Mouse (Mus musculus): Measurements from ENCODE around the gene Mndal. TPM values are rescaled to one million over a fixed set of nuclear protein-coding genes. Genes with fewer than 3 reads are reported as not detected.
"Not testable (repeated sequence)": the region's sequence is repeated elsewhere in the genome, so short reads cannot be mapped to it uniquely, and the experiment has no call there.

Gene Mndal
- total and polyA plus RNA-seq, 2 experiments from 2014 or later = 0.27 to 1.5 TPM

DNA sequence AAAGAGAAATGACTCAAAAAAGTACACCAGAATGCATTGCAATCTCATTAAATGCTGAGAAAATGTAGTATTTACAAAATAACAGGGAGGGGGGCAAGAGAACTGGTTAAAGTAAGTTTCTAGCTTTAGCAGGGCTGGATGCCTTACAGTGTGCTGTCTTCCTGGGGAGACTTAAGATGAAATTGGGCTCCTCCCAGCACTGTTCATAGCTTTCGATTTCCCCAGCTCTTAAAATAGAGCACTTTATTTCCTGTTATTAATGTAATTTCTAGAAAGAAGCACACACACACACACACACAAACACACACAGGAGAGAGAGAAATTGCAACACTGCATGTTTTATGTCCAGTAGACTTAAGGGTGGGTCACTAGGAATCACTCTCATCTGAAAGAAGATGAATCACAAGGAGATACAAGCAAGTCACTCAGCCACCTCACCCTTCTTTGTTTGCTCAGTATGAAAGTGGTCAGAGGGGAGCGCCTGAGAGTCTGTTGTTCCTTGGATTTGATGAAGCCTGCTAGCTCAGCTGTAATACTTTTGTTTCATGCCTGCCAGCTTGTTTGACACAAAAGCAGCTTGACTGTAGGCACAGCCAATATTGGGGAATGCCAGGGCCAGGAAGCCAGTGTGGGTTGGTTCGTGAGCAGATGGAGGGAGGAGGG, 62.2 kb downstream of the Mndal start:
- peak; percentile 54; the same call in 1 of the 2 replicates for ATAC-seq (ENCODE audit: low FRiP score)
- not testable (repeated sequence) for H3K36me3 ChIP-seq (ENCODE audit: insufficient read depth, low read length); H3K27ac ChIP-seq (ENCODE audit: low read depth, low read length); H3K27me3 ChIP-seq (ENCODE audit: insufficient read depth, low read length); H3K9me3 ChIP-seq (ENCODE audit: low read length); H3K4me1 ChIP-seq (ENCODE audit: insufficient read depth, low read length); H3K4me3 ChIP-seq (ENCODE audit: low read depth, low read length); H3K4me2 ChIP-seq (ENCODE audit: low read depth, low read length, poor library complexity, severe bottlenecking); H3K9ac ChIP-seq (replicated peaks; ENCODE audit: low read length, poor library complexity, severe bottlenecking)
- 59% methylated on average over 3 of the region's 3 CpGs for WGBS
- DNase-seq (ENCODE audit: low spot score) = peak; percentile 52

DNA sequence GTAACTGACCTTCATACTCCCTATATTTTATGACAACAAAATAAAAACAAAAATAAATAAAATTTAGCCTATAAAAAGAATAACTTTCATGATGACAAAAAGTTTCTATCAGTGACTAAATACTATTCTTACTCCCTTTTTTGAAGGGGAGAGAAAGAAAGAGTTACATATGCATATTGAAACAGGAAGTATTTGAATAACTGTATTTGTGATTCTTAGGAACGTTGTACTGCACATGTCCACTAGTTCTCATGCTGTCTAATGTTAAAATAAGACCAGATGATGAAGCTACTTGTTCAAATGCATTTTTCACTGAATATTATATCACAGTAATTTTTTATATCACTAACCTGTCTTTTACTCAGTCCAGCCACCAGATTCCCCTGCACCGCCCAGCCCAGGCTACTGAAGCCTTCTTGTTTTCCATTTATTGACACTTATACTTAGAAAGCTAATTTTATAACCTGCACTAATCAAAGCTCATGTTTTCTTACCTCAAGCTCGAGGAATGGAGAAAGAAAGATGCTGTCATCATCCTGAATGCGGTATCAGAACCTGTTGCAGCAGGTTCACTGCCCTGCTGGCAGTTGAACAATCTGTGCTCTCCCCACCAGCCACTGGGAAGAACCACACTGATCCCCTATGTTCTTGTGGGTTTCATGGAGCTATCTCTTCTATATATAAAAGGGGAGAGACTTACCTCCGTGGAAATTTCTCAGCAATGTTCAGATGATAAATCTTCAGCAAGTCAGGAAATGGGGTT, 62.9 kb downstream of the Mndal start:
- H3K27ac ChIP-seq (ENCODE audit: low read depth, low read length); H3K36me3 ChIP-seq (ENCODE audit: insufficient read depth, low read length); H3K4me3 ChIP-seq (ENCODE audit: low read depth, low read length); H3K27me3 ChIP-seq (ENCODE audit: insufficient read depth, low read length); H3K9ac ChIP-seq (replicated peaks; ENCODE audit: low read length, poor library complexity, severe bottlenecking); DNase-seq (ENCODE audit: low spot score); H3K4me1 ChIP-seq (ENCODE audit: insufficient read depth, low read length); ATAC-seq (ENCODE audit: low FRiP score); H3K9me3 ChIP-seq (ENCODE audit: low read length); H3K4me2 ChIP-seq (ENCODE audit: low read depth, low read length, poor library complexity, severe bottlenecking): not testable (repeated sequence)
- WGBS = 82% methylated on average over 5 of the region's 5 CpGs

DNA sequence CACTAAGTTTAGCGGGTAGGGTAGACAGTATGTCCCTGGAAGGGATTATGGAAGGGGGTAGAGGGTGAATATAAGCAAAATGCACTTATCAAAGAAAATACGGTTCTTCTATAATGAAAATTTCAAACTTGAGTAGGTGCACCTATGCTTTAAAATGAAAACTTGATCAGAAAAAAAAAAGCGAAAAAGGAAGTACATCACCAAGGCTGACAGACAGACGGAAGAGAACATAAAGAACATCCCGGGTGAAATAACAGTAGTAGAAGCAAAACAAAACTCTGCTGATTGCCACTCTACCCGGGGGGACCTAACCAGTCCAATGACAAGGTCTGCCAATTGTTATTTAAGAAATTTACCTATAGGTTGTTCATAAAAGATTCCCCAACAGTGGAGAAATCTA, 64.0 kb downstream of the Mndal start:
- not testable (repeated sequence) for H3K36me3 ChIP-seq (ENCODE audit: insufficient read depth, low read length); H3K9me3 ChIP-seq (ENCODE audit: low read length); ATAC-seq (ENCODE audit: low FRiP score); H3K4me1 ChIP-seq (ENCODE audit: insufficient read depth, low read length); H3K4me2 ChIP-seq (ENCODE audit: low read depth, low read length, poor library complexity, severe bottlenecking); DNase-seq (ENCODE audit: low spot score); H3K9ac ChIP-seq (replicated peaks; ENCODE audit: low read length, poor library complexity, severe bottlenecking); H3K4me3 ChIP-seq (ENCODE audit: low read depth, low read length); H3K27ac ChIP-seq (ENCODE audit: low read depth, low read length); H3K27me3 ChIP-seq (ENCODE audit: insufficient read depth, low read length)
- 93% methylated on average over 6 of the region's 6 CpGs for WGBS

DNA sequence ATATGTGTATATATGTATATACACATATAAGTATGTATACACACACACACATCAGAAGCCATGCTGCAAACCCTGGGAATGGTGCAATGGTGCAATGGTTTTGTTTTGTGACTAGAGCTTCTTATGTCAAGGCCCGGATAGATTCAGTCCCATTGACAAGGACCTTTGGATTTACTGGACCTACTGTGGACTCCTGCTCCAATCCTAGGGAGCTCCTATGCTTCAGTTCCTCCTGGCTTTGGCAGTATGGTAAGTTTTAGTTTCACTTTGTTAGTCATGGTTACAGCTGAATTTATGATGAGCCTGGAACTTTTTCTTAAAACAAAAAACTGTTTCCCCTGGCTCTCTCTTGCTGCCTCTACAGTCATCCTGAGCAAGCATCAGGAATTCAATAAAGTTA, 65.2 kb downstream of the Mndal start:
- not testable (repeated sequence) for H3K9me3 ChIP-seq (ENCODE audit: low read length); H3K4me2 ChIP-seq (ENCODE audit: low read depth, low read length, poor library complexity, severe bottlenecking); H3K9ac ChIP-seq (replicated peaks; ENCODE audit: low read length, poor library complexity, severe bottlenecking); DNase-seq (ENCODE audit: low spot score); H3K27me3 ChIP-seq (ENCODE audit: insufficient read depth, low read length); H3K27ac ChIP-seq (ENCODE audit: low read depth, low read length); H3K36me3 ChIP-seq (ENCODE audit: insufficient read depth, low read length); H3K4me3 ChIP-seq (ENCODE audit: low read depth, low read length); ATAC-seq (ENCODE audit: low FRiP score); H3K4me1 ChIP-seq (ENCODE audit: insufficient read depth, low read length)
- 76% methylated on average over 1 of the region's 1 CpGs for WGBS

DNA sequence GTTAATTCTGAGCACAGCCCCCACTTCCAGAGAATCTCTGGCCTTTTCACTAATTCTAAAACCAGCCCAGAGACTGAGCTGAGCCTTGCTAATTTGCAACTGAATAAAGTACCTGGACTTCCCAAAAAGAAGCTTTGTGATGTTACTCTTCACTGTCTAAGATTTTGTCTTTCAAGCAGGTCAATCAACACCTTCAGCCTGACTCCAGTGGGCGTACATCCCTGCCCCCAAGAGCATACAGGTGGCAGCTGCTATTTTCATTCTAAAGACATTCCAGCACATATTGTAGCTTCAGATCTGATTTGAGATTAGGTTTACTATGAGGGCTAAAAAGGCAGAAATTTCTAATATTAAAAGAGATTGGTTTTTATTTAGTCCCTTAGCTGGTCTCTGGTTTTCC, 73.7 kb downstream of the Mndal start:
- not testable (repeated sequence) for ATAC-seq (ENCODE audit: low FRiP score); H3K27me3 ChIP-seq (ENCODE audit: insufficient read depth, low read length); H3K36me3 ChIP-seq (ENCODE audit: insufficient read depth, low read length); H3K9me3 ChIP-seq (ENCODE audit: low read length); H3K4me2 ChIP-seq (ENCODE audit: low read depth, low read length, poor library complexity, severe bottlenecking); H3K9ac ChIP-seq (replicated peaks; ENCODE audit: low read length, poor library complexity, severe bottlenecking); DNase-seq (ENCODE audit: low spot score); H3K27ac ChIP-seq (ENCODE audit: low read depth, low read length); H3K4me1 ChIP-seq (ENCODE audit: insufficient read depth, low read length); H3K4me3 ChIP-seq (ENCODE audit: low read depth, low read length)
- 68% methylated on average over 1 of the region's 1 CpGs for WGBS

DNA sequence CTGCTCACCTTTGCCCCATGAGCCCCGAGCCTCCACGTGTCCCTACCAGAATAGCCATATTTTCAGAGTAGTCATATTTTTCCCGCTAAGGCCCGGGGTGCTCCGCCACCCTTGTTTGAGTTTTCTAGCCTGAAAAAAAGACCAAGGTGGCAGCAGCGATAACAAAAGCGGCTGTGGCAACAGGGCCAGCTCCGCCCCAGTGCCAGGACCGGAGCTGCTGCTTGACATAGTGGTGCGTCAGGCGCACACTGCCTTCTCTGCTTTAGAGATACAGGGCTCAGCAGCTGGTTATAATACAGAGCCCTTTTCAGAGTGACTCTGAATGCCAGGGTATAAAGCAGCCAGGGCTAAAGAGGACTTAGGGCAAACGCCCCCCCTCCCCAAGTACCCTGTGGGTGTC, 75.8 kb downstream of the Mndal start:
- 88% methylated on average over 12 of the region's 12 CpGs for WGBS
- Histone ChIP-seq H3K9me3 (ENCODE audit: low read length) (no peaks in the 10 kb centered on the region), H3K4me1 (ENCODE audit: insufficient read depth, low read length) (no peaks in the 10 kb centered on the region), H3K27ac (ENCODE audit: low read depth, low read length) (no peak overlapping the region), H3K9ac (replicated peaks; ENCODE audit: low read length, poor library complexity, severe bottlenecking) (no peak overlapping the region), H3K36me3 (ENCODE audit: insufficient read depth, low read length) (no peaks in the 10 kb centered on the region), H3K27me3 (ENCODE audit: insufficient read depth, low read length) (no peaks in the 10 kb centered on the region), H3K4me2 (ENCODE audit: low read depth, low read length, poor library complexity, severe bottlenecking) (no peak overlapping the region), H3K4me3 (ENCODE audit: low read depth, low read length) (no peak overlapping the region)
- DNase-seq (ENCODE audit: low spot score) = no peak
- ATAC-seq (ENCODE audit: low FRiP score) = no peak
- TF ChIP-seq CTCF (IDR thresholded peaks at IDR 0.05) = no peak

Data from midbrain, postnatal 0 days (tissue).